Mouse (Mus musculus): Measurements from ENCODE around the gene Myh14.

The Myh14 gene

GRCm38 (mm10) chr7:44603186-44603855 lies 67.3 kb downstream of the Myh14 start:
- DNase-seq (ENCODE audit: extremely low read depth, insufficient read length, low spot score): no peak

GRCm38 (mm10) chr7:44602443-44602842 lies 68.2 kb downstream of the Myh14 start:
- no peak for DNase-seq (ENCODE audit: extremely low read depth, insufficient read length, low spot score)

- no peak for DNase-seq (ENCODE audit: extremely low read depth, insufficient read length, low spot score)
Measured at GRCm38 (mm10) chr7:44601646-44602045, 69.0 kb downstream of the Myh14 start.

- no peak for DNase-seq (ENCODE audit: extremely low read depth, insufficient read length, low spot score)
Measured at GRCm38 (mm10) chr7:44600691-44601262, 69.9 kb downstream of the Myh14 start.

- DNase-seq (ENCODE audit: extremely low read depth, insufficient read length, low spot score): no peak
Measured at GRCm38 (mm10) chr7:44598336-44598735, 72.3 kb downstream of the Myh14 start.

- DNase-seq (ENCODE audit: extremely low read depth, insufficient read length, low spot score): no peak
Measured at GRCm38 (mm10) chr7:44597666-44598065, 73.0 kb downstream of the Myh14 start.

- DNase-seq (ENCODE audit: extremely low read depth, insufficient read length, low spot score): no peak
Measured at GRCm38 (mm10) chr7:44596996-44597538, 73.6 kb downstream of the Myh14 start.

- DNase-seq (ENCODE audit: extremely low read depth, insufficient read length, low spot score): no peak
Measured at GRCm38 (mm10) chr7:44596051-44596450, 74.6 kb downstream of the Myh14 start.

GRCm38 (mm10) chr7:44595131-44595561 lies 75.5 kb downstream of the Myh14 start:
- no peak for DNase-seq (ENCODE audit: extremely low read depth, insufficient read length, low spot score)

- DNase-seq (ENCODE audit: extremely low read depth, insufficient read length, low spot score): no peak
Measured at GRCm38 (mm10) chr7:44594291-44594690, 76.4 kb downstream of the Myh14 start.

GRCm38 (mm10) chr7:44593775-44594174 lies 76.9 kb downstream of the Myh14 start:
- no peak for DNase-seq (ENCODE audit: extremely low read depth, insufficient read length, low spot score)

GRCm38 (mm10) chr7:44593051-44593450 lies 77.6 kb downstream of the Myh14 start:
- DNase-seq (ENCODE audit: extremely low read depth, insufficient read length, low spot score): no peak

GRCm38 (mm10) chr7:44591348-44592116 lies 79.1 kb downstream of the Myh14 start:
- DNase-seq (ENCODE audit: extremely low read depth, insufficient read length, low spot score): no peak

GRCm38 (mm10) chr7:44590402-44591347 lies 80.0 kb downstream of the Myh14 start, which contains the start of gene Kcnc3:
Gene Kcnc3 (plus strand): TSS chr7:44590664.
- DNase-seq (ENCODE audit: extremely low read depth, insufficient read length, low spot score): no peak

GRCm38 (mm10) chr7:44589946-44590345 lies 80.7 kb downstream of the Myh14 start:
- no peak for DNase-seq (ENCODE audit: extremely low read depth, insufficient read length, low spot score)

GRCm38 (mm10) chr7:44589149-44589548 lies 81.5 kb downstream of the Myh14 start:
- DNase-seq (ENCODE audit: extremely low read depth, insufficient read length, low spot score): no peak

- DNase-seq (ENCODE audit: extremely low read depth, insufficient read length, low spot score): no peak
Measured at GRCm38 (mm10) chr7:44588338-44588737, 82.3 kb downstream of the Myh14 start.

GRCm38 (mm10) chr7:44587676-44588075 lies 83.0 kb downstream of the Myh14 start:
- no peak for DNase-seq (ENCODE audit: extremely low read depth, insufficient read length, low spot score)

- DNase-seq (ENCODE audit: extremely low read depth, insufficient read length, low spot score): no peak
Measured at GRCm38 (mm10) chr7:44586930-44587329, 83.7 kb downstream of the Myh14 start.

GRCm38 (mm10) chr7:44586518-44586917 lies 84.1 kb downstream of the Myh14 start:
- DNase-seq (ENCODE audit: extremely low read depth, insufficient read length, low spot score): no peak
